Mouse (Mus musculus) adrenal gland, postnatal 14 days (tissue): ENCODE measurements at regions not wholly inside any gene's neighbourhood (a gene's known extent, or its start where the extent isn't known, plus 50 kb on each side); places are given as distances from the start of the nearest gene placed in this dataset.
"Not testable (repeated sequence)": the region's sequence is repeated elsewhere in the genome, so short reads cannot be mapped to it uniquely, and the experiment has no call there.

Source experiments
- DNase-seq: peaks from one replicate; pipeline ENCODE4 v3.0.0; 2021; ENCODE audit warnings: mixed read lengths

DNA sequence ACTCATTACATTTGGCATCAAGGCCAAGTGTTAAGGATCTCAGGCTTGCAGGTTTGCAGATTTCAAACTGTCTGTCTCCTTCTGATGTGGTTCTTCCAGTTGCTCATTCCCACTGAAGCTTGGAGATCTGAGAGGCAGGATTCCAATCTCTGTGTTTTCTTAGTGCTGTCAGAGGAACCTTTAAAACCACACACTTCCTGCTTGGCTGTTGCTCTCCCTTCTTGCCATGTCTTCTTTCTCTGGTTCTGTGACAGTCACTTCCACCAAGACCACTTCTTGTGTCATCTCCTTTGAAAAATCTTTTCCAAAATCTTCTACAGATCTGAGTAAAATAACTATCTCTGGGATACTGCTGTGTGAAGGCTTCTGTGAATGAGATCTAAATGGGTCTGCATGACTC is 117.3 kb downstream of the Gm5426 start:
- DNase-seq, result no peak

DNA sequence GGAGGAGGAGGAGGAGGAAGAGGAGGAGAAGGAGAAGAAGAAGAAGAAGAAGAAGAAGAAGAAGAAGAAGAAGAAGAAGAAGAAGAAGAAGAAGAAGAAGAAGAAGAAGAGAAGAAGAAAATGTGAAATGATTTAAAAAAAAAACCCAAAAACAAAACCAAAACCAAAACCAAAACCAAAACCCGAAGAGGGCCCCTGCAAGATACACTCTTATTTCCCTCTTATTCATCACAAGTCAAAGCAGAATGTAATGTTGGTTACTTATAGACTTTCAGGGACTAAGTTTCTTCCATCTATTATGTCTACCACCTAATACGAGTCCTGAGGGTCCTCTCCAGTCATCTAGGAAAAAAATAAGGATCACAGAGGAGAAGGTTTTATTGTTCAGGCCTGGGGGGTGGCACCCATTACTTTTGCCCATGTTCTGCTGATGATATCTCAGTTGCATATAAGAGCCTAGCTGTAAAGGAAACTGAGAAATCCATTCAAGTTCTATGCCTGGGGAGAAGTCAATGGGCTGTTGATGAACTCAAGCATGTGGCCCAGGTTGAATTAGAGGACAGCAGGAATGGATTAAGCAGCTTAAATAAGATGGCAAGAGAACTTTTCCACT is 118.0 kb downstream of the Gm5426 start:
- no peak for DNase-seq

- DNase-seq, result no peak
Measured at GRCm38 (mm10) chr10:96257935-96258334, 121.5 kb downstream of the Gm5426 start.

GRCm38 (mm10) chr10:96259242-96259641 is 122.8 kb downstream of the Gm5426 start:
- DNase-seq, result no peak

- no peak for DNase-seq
Measured at GRCm38 (mm10) chr10:96259648-96260047, 123.2 kb downstream of the Gm5426 start.

DNA sequence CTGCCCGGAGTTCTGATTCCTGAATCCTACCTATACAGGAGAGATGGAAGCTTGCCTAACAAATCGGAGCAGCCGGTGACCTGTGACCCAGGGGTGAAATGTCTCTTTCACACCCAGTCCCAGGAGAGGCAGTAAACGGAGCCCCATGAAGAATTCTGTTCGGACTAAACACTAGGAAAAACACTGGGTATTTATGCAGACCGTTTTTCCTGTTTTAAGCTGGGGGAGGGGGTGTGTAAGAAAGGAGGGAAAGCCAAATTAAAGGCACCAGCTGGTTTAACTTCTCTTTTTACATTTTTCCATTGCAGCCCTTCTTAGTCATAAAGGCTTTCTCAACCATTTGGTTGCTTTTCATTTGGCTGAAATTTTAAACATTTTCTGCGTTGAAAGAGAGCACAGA is 127.1 kb downstream of the Gm5426 start:
- DNase-seq, result peak; percentile 17

DNA sequence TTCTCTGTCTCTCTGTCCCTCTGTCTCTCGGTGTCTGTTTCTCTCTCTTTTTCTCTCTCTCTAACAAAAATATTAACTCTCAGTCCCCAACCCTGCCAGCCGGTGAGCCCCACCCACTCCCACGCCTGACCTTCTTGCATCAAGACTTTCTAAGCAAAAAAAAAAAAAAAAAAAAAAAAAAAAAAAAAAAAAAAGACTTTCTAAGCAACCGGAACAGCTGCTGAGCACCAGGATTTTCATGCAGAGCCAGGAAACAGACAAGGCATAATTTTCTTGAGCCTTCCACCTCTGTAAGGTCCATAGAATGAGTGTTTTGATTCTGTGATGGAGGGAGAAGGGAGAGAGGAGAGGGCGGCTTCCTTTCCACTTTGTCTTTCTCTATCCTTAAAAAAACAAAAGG is 128.0 kb downstream of the Gm5426 start:
- DNase-seq, result peak; percentile 15

GRCm38 (mm10) chr10:96264866-96265265 is 128.5 kb downstream of the Gm5426 start:
- no peak for DNase-seq

- no peak for DNase-seq
Measured at GRCm38 (mm10) chr10:96266100-96266735, 129.8 kb downstream of the Gm5426 start.

GRCm38 (mm10) chr10:96267603-96268002 is 131.2 kb downstream of the Gm5426 start:
- no peak for DNase-seq

GRCm38 (mm10) chr10:96273607-96274365 is 137.4 kb downstream of the Gm5426 start:
- DNase-seq, result no peak

DNA sequence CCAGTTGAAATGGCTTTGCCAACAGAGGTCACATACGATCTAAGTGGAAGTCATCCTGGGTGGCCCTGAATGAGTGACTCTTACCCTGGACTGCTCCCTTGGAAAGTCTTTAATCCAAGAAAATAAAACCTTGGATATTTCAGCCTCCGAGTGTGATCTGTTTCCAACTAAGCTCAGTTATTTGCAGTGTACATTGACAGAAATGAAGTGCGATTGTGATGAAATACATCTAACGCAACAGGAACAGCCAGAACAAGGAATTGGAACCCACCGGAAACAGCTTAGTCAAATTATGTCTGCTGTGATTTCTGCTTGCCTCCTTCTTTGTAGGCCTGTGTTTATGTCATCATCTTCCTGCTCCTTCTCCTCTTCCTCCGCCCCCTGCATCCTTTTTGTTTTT is 143.7 kb downstream of the Gm5426 start:
- no peak for DNase-seq

GRCm38 (mm10) chr10:96285407-96286093 is 149.1 kb downstream of the Gm5426 start:
- no peak for DNase-seq

DNA sequence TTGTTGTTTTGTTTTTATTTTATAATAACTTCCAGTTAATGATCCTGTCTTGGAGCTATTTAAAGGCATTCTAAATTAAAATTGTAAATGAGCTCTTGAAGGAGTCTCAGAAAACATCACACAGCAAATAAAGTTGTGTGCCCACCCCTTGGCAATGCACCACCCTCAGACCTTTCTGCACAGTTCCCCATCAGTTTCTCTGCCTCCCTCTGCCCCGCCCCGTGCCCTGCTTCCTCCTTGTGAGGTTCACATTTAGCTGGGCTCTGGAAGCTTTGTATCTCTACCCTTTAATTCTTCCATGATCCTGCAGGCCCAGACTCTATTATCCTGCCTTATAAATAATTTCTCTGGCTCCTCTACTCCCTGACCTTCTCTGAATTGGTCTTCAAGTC is 149.7 kb downstream of the Gm5426 start:
- DNase-seq, result no peak

DNA sequence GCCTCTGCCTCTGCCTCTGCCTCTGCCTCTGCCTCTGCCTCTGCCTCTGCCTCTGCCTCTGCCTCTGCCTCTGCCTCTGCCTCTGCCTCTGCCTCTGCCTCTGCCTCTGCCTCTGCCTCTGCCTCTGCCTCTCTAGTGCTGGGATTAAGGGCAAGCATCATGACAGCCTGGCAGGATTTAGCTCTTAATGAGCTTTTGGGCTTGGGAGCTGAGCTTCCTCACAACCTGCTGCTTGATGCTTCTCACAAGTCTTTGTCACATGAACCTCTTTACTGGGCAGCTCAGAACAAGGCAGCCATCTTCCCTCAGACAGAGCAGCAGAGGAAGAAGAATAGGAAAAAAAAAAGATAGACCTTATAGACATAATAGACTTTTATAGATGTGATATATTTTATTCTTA is 152.6 kb downstream of the Gm5426 start:
- not testable (repeated sequence) for DNase-seq

DNA sequence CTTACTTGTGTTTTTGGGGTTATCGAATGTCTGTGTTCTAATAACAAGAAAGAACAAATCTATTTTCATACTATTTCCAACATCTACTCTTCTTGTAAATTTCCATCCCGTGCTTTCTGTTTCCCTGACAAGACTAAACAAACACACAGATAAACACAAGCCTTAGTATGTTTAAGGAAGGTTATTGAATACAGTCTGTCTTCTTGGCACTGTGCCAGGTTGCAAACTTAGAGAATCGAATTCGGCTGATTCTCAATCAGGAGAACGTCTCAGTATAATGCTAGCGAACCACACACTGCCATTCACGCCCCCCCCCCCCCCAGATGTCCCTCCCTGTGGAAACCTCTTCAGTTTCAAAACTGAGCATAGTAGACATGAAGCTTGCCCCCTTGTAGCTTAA is 157.2 kb downstream of the Gm5426 start:
- DNase-seq, result no peak

DNA sequence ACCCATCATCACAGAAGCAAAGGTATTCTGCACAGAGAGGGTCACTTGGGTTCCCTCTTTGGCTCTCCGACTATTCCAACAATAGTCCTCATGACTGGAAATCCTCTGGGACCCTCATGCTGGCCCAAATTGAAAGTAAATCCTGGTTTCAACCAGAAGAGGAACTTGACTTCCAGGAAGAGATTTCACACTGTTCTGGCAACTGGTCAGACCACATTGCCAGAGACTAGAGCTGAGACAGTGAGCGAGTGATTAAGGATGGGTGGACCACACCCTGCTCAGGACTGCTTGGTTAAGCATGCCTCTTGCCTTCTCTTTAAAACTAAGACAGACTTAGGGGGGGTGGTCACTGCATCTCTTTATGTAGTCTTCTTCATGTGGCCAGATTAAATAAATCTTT is 158.3 kb downstream of the Gm5426 start:
- DNase-seq, result peak; percentile 14

GRCm38 (mm10) chr10:96297658-96298057 is 161.3 kb downstream of the Gm5426 start:
- DNase-seq, result no peak

DNA sequence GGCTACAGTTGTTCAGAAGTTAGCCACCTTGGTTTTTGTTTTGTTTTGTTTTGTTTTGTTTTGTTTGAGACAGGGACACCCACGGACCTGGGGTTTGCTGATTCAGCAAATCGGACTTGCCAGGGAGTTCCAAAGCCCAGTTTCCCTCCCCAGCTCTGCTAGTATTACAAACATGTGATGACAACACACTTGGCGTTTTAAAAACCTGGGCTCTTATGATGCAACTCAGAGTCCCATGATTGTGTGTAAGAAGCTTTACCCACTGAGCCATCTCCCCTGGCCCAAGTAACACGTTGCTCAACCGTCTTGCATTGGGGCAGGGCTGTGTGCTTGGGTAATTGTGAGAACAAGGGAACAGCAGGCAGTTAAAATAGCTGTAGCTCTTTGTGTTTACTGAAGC is 162.2 kb downstream of the Gm5426 start:
- peak; percentile 43 for DNase-seq

- no peak for DNase-seq
Measured at GRCm38 (mm10) chr10:96305701-96306100, 169.3 kb downstream of the Gm5426 start.

GRCm38 (mm10) chr10:96308713-96309445 is 172.5 kb downstream of the Gm5426 start:
- no peak for DNase-seq

DNA sequence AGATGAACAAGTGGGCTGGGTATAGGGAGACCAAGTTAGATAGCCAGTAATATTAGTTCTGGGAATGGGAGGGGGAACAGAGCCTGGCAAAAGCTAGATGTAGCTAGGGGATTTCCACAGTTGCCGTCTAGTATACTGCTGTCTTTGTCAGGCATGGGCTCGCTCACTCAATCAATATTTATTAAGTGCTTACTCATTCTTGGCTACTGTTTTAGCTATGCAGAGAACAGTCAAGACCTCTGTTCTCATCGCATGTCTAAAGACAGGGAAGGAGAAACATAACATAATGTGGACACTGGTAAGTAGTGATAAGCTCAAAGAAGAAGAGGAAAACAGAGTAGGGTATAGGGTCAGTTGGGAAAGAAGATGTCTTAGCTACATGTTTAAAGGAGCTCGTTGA is 173.4 kb downstream of the Gm5426 start:
- no peak for DNase-seq
